ENCODE assay signal across 10 mouse cellular contexts in the genomic region with DNA sequence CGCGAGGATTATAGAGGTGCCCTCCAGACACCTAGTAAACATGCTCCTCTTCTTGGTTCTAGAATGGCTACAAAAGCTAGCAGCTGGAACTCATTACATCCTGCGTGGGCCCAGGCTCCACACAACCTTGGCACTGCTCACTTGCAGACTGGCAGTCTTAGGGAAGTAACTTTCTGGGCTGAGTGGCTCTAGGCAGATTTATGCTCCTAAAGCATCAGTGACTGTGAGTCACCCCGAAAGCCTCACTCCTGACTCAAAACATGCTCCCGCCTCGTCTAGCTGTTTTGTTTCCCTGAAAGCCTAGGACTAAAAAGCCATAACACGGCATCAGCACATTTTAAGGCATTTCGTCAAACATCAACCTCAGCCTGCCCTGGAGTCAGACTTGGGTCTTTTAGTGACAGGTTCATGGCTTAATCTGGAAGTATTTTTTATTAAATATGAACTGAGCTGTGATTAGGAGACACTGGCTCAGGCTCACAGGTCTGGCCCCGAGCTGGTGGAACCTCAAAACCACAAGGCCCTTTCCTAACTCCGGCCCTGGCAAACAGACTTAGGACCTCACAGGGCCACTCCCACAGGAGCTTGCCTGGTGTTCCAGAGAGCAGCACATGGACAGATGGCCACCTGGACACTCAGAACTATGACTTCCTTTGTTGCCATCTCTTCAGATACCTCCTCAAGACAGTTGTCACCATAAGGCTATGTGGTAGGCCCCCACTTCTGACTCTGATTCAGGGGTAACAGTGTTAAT. TPM values are rescaled to one million over a fixed set of nuclear protein-coding genes. Genes with fewer than 3 reads are reported as not detected.
DNase-seq lines count a peak whose midpoint lies in the region; TF ChIP-seq lines count a peak whose summit lies in the region.
"Had no signal": no experiment of that assay in that cellular context is flagged by ENCODE, and none has a peak within 500 bp of the region (broad histone marks: within the 10 kb centered on the region; RNA-seq: fewer than 3 reads in every experiment).

No protein-coding gene starts in this region.

- 56% methylated on average over 10 of the region's 10 CpGs for WGBS in olfactory bulb, adult 2 months
- WGBS in lung, adult 2 months: 79% methylated on average over 10 of the region's 10 CpGs

- DNase-seq in gastrocnemius, adult 2 months: no peak
- DNase-seq in gastrocnemius, adult 8-10 months (ENCODE audit: low spot score in 2 of 2): no peak
- DNase-seq in right cerebral cortex, adult 18-20 months: peak; percentile 67
- no peak for DNase-seq in right cerebral cortex, postnatal 10 days (ENCODE audit: low spot score in 2 of 2)
- peak; percentile 87 for DNase-seq in brain, adult 2 months (ENCODE audit: low read depth, low spot score)
- DNase-seq in lung, adult 2 months: no peak
- DNase-seq in thymus, postnatal 14 days: no peak
- DNase-seq: embryo, embryonic 11 days; liver, postnatal 0 days had no signal

- intact Hi-C loops in gastrocnemius, adult 2 months (cut with DNase I): no loop called here

- TF ChIP-seq POLR2A in olfactory bulb, adult 2 months (IDR thresholded peaks at IDR 0.05; ENCODE audit: insufficient read depth, low read depth, low read length): no peak
- no peak for TF ChIP-seq POLR2A in lung, adult 2 months (IDR thresholded peaks at IDR 0.05; ENCODE audit: borderline replicate concordance, extremely low read depth, low read depth, low read length)

- no peak for TF ChIP-seq CTCF in gastrocnemius, adult 2 months (IDR thresholded peaks at IDR 0.05)
- no peak for TF ChIP-seq CTCF in olfactory bulb, adult 2 months (IDR thresholded peaks at IDR 0.05; ENCODE audit: insufficient read depth, low read depth, low read length)
- no peak for TF ChIP-seq CTCF in lung, adult 2 months (IDR thresholded peaks at IDR 0.05; ENCODE audit: insufficient read depth, low read length)

- H3K4me3 ChIP-seq in gastrocnemius, adult 2 months: no peak overlapping the region
- H3K4me3 ChIP-seq in olfactory bulb, adult 2 months (ENCODE audit: insufficient read depth, low read depth, low read length): no peak overlapping the region
- H3K4me3 ChIP-seq in lung, adult 2 months (replicated peaks; ENCODE audit: extremely low read depth, low read depth, low read length): no peak overlapping the region

- peak overlapping the region; percentile 35; the same call in 1 of the 2 replicates for H3K27ac ChIP-seq in gastrocnemius, adult 2 months
- peak overlapping the region; percentile 84 for H3K27ac ChIP-seq in olfactory bulb, adult 2 months (ENCODE audit: insufficient read depth, low read depth, low read length)

- H3K4me1 ChIP-seq in olfactory bulb, adult 2 months (ENCODE audit: control insufficient read depth, insufficient read depth, low read length): peaks cover 8% of the 10 kb centered on the region; the same call in 1 of the 2 replicates
- no peaks in the 10 kb centered on the region for H3K4me1 ChIP-seq in lung, adult 2 months (ENCODE audit: control insufficient read depth, insufficient read depth, low read length)

RNA-seq across cellular contexts. Expression of a gene that starts 28.9 kb away (rescaled TPM):
- 10 to 100 TPM; 36.6 to 51.9 TPM for total RNA-seq in gastrocnemius, adult 2 months (2021)
- 10 to 100 TPM; 28.9 to 47.5 (median 39.1) TPM for total RNA-seq in gastrocnemius, adult 8-10 months (2022)
- not detected in 2 replicates for polyA plus RNA-seq in olfactory bulb, adult 2 months (2012; ENCODE audit: insufficient read depth, insufficient read length, low replicate concordance, missing spikeins)
- 80.0 and 91.4 TPM in 2 replicates for polyA plus RNA-seq in lung, adult 2 months (2012; rRNA removed)

RNA-seq across cellular contexts. Expression of a gene that starts 50.9 kb away (rescaled TPM):
- total RNA-seq in gastrocnemius, adult 2 months (2021): 10 to 100 TPM; 92.8 to 96.2 TPM
- total RNA-seq in gastrocnemius, adult 8-10 months (2022): 100 to 1,000 TPM in 2 of 4 experiments, 10 to 100 TPM in 2; 90.2 to 111 (median 99.9) TPM
- 429 TPM in 1 of 2 replicates, not detected in the other for polyA plus RNA-seq in olfactory bulb, adult 2 months (2012; ENCODE audit: insufficient read depth, insufficient read length, low replicate concordance, missing spikeins)
- polyA plus RNA-seq in lung, adult 2 months (2012; rRNA removed): 48.3 and 72.9 TPM in 2 replicates

Comparison
In these comparisons a context has a peak if more than half of its experiments do, and no peak if none do; other contexts are left out.
1. DNase-seq: peak in right cerebral cortex, adult 18-20 months (single experiment) and brain, adult 2 months (single experiment); none in gastrocnemius, adult 2 months (single experiment), gastrocnemius, adult 8-10 months (0 of 2), right cerebral cortex, postnatal 10 days (0 of 2), lung, adult 2 months (single experiment) and thymus, postnatal 14 days (single experiment).